Mouse (Mus musculus) liver, embryonic 15.5 days (tissue): ENCODE data around the gene Knl1. TPM values are rescaled to one million over a fixed set of nuclear protein-coding genes. Genes with fewer than 3 reads are reported as not detected.

ENCODE experiments used
- ATAC-seq: fragments of 200-750 bp; cut with Nextera tagmentation; 2 replicates; pipeline ENCODE4 v1.8.0; 2017; ENCODE audit warnings: moderate number of reproducible peaks, mild to moderate bottlenecking, moderate library complexity; ENCODE audit not compliant: insufficient read depth
- H3K27ac ChIP-seq: fragments of 300-500 bp; sonication (generic); replicated peaks from 2 replicates; pipeline ENCODE4 v1.5.1; 2015; ENCODE audit warnings: mild to moderate bottlenecking, inconsistent platforms
- H3K27me3 ChIP-seq: fragments of 300-500 bp; sonication (generic); 2 replicates; pipeline ENCODE4 v1.6.1; 2015; ENCODE audit warnings: mild to moderate bottlenecking, inconsistent platforms
- H3K36me3 ChIP-seq: fragments of 300-500 bp; sonication (generic); replicated peaks from 2 replicates; pipeline ENCODE4 v1.6.1; 2015; ENCODE audit warnings: moderate library complexity, mild to moderate bottlenecking, inconsistent platforms
- H3K4me1 ChIP-seq: fragments of 300-500 bp; sonication (generic); replicated peaks from 2 replicates; pipeline ENCODE4 v1.6.1; 2015; ENCODE audit warnings: inconsistent platforms
- H3K4me2 ChIP-seq: fragments of 300-500 bp; sonication (generic); 2 replicates; pipeline ENCODE4 v1.6.1; 2015; ENCODE audit warnings: moderate library complexity, mild to moderate bottlenecking, inconsistent platforms
- H3K4me3 ChIP-seq: fragments of 300-500 bp; sonication (generic); replicated peaks from 2 replicates; pipeline ENCODE4 v1.5.1; 2015; ENCODE audit warnings: mild to moderate bottlenecking, inconsistent platforms
- H3K9ac ChIP-seq: fragments of 300-500 bp; sonication (generic); 2 replicates; pipeline ENCODE4 v1.6.1; 2015; ENCODE audit warnings: moderate library complexity, mild to moderate bottlenecking, inconsistent platforms
- H3K9me3 ChIP-seq: fragments of 300-500 bp; sonication (generic); replicated peaks from 2 replicates; pipeline ENCODE4 v1.6.1; 2016; ENCODE audit warnings: inconsistent platforms
- WGBS: fragments of 180-500 bp; shearing (Covaris S2); methylation state at CpG from one replicate; pipeline ENCODE4 v1.1.7; 2015; ENCODE audit warnings: mixed read lengths; ENCODE audit not compliant: insufficient replicate concordance; 5-methylcytosine and 5-hydroxymethylcytosine counted together
- polyA plus RNA-seq: library from polyadenylated mRNA; unstranded; fragments of >200 nt; fragmentation: Nextera tagmentation; extraction: Ambion mirVana; gene quantifications from 2 replicates; pipeline ENCODE4 v1.2.1, GENCODE M21; 2015

Gene Knl1
- polyA plus RNA-seq, 1 experiment from 2014 or later: 59.3 TPM

GRCm38 (mm10) chr2:119019131-119019530 lies 27.8 kb upstream of the Knl1 start:
- Histone ChIP-seq H3K36me3 (peaks cover 60% of the 10 kb centered on the region), H3K27me3 (no peaks in the 10 kb centered on the region), H3K9ac (no peak overlapping the region), H3K4me2 (no peak overlapping the region), H3K4me3 (no peak overlapping the region), H3K4me1 (peaks cover 18% of the 10 kb centered on the region), H3K9me3 (peaks cover 3% of the 10 kb centered on the region; the same call in 1 of the 2 replicates), H3K27ac (no peak overlapping the region)
- WGBS: 44% methylated on average over 5 of the region's 5 CpGs
- no peak for ATAC-seq

GRCm38 (mm10) chr2:119019538-119019937 lies 27.4 kb upstream of the Knl1 start:
- peaks cover 61% of the 10 kb centered on the region for H3K36me3 ChIP-seq
- no peak for ATAC-seq
- H3K9me3 ChIP-seq: peaks cover 3% of the 10 kb centered on the region; the same call in 1 of the 2 replicates
- H3K4me3 ChIP-seq: no peak overlapping the region
- peaks cover 22% of the 10 kb centered on the region for H3K4me1 ChIP-seq
- H3K27ac ChIP-seq: no peak overlapping the region
- H3K9ac ChIP-seq: no peak overlapping the region
- H3K4me2 ChIP-seq: no peak overlapping the region
- WGBS: 60% methylated on average over 4 of the region's 4 CpGs
- H3K27me3 ChIP-seq: no peaks in the 10 kb centered on the region

DNA sequence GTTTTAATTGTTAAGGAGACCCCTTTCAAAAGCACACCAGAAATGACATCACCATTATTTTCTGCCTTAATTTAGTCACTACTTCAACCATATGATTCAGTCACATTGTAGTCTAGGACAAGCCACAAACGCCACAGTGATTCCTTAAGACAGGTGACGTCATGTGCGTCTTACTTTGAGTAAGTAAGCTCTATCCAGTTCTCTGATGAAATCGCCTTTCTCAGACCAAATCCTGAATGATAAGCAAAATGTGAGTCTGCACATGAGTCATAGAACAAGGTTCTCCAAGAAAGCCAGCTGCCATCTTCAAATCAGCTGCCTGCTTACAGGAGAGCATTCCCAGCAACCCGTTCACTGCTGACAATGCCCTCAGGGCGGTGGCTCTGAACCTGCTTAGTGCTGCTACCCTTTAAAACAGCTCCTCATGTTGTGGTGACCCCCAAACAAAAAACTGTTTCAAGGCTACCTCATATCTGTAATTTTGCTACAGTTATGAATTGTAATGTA lies 23.7 kb upstream of the Knl1 start:
- no peak overlapping the region for H3K27ac ChIP-seq
- H3K9ac ChIP-seq: no peak overlapping the region
- H3K27me3 ChIP-seq: no peaks in the 10 kb centered on the region
- no peaks in the 10 kb centered on the region for H3K9me3 ChIP-seq
- WGBS: 92% methylated on average over 6 of the region's 6 CpGs
- ATAC-seq: no peak
- no peak overlapping the region for H3K4me2 ChIP-seq
- H3K4me1 ChIP-seq: peaks cover 45% of the 10 kb centered on the region
- H3K36me3 ChIP-seq: peaks cover 61% of the 10 kb centered on the region
- H3K4me3 ChIP-seq: no peak overlapping the region

- no peak overlapping the region for H3K9ac ChIP-seq
- 22% methylated on average over 9 of the region's 9 CpGs for WGBS
- peak overlapping the region; percentile 90 for H3K27ac ChIP-seq
- peak overlapping the region; percentile 52 for H3K4me2 ChIP-seq
- no peaks in the 10 kb centered on the region for H3K27me3 ChIP-seq
- peaks cover 56% of the 10 kb centered on the region for H3K4me1 ChIP-seq
- peaks cover 50% of the 10 kb centered on the region for H3K36me3 ChIP-seq
- ATAC-seq: peak; percentile 92
- peak overlapping the region; percentile 11; the same call in 1 of the 2 replicates for H3K4me3 ChIP-seq
- H3K9me3 ChIP-seq: no peaks in the 10 kb centered on the region
Measured at GRCm38 (mm10) chr2:119024536-119025238, 22.2 kb upstream of the Knl1 start.

GRCm38 (mm10) chr2:119025239-119025616 lies 21.7 kb upstream of the Knl1 start:
- H3K4me2 ChIP-seq: peak overlapping the region; percentile 52
- no peak; the same call in 1 of the 2 replicates for ATAC-seq
- peak overlapping the region; percentile 90 for H3K27ac ChIP-seq
- no peaks in the 10 kb centered on the region for H3K27me3 ChIP-seq
- peaks cover 58% of the 10 kb centered on the region for H3K4me1 ChIP-seq
- no peak overlapping the region for H3K9ac ChIP-seq
- H3K9me3 ChIP-seq: no peaks in the 10 kb centered on the region
- H3K4me3 ChIP-seq: peak overlapping the region; percentile 11; the same call in 1 of the 2 replicates
- 40% methylated on average over 4 of the region's 4 CpGs for WGBS
- peaks cover 46% of the 10 kb centered on the region for H3K36me3 ChIP-seq

GRCm38 (mm10) chr2:119026951-119027350 lies 20.0 kb upstream of the Knl1 start:
- Histone ChIP-seq H3K27ac (no peak overlapping the region), H3K9ac (no peak overlapping the region), H3K4me2 (0 out of 2 replicates have a peak overlapping the region, but pooled peaks have one; percentile 3), H3K27me3 (peaks cover 4% of the 10 kb centered on the region; the same call in 1 of the 2 replicates), H3K4me1 (peaks cover 58% of the 10 kb centered on the region), H3K4me3 (no peak overlapping the region), H3K36me3 (peaks cover 29% of the 10 kb centered on the region), H3K9me3 (no peaks in the 10 kb centered on the region)
- 89% methylated on average over 4 of the region's 4 CpGs for WGBS
- no peak for ATAC-seq

GRCm38 (mm10) chr2:119028941-119029551 lies 17.9 kb upstream of the Knl1 start, which contains the start of gene Ccdc32:
Ccdc32 (minus strand) TSS chr2:119029393.
- WGBS: under 1% methylated on average over 28 of the region's 28 CpGs
- Histone ChIP-seq H3K27me3 (peaks cover 4% of the 10 kb centered on the region; the same call in 1 of the 2 replicates), H3K4me3 (peak within 1 kb of the TSS; percentile 73), H3K36me3 (peaks cover 12% of the 10 kb centered on the region), H3K27ac (peak within 1 kb of the TSS; percentile 80), H3K4me2 (peak within 1 kb of the TSS; percentile 84), H3K9me3 (no peaks in the 10 kb centered on the region), H3K4me1 (peaks cover 53% of the 10 kb centered on the region), H3K9ac (peak within 1 kb of the TSS; percentile 79)
- ATAC-seq: peak; percentile 83

DNA sequence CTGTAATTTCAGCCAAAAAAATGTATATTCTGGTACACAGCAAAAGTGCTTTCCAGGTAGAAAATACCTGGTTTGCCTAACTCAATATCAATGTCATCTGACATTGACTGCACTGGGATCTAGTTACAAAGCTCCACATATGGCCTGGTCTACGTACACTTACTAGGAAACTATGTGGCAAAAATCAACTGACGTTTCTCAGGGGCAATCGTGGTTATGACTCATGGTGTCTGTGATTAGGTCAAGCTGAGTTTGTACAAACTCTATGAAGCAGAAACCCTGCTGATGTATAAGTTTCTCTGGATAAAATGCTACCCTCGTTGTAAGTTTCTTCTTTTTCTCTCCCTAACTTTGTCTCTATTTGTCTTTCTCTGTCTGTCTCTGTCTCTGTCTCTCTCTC lies 14.7 kb upstream of the Knl1 start:
- Histone ChIP-seq H3K4me1 (peaks cover 42% of the 10 kb centered on the region), H3K27me3 (peaks cover 4% of the 10 kb centered on the region; the same call in 1 of the 2 replicates), H3K4me2 (no peak overlapping the region), H3K27ac (no peak overlapping the region), H3K9me3 (no peaks in the 10 kb centered on the region), H3K36me3 (peaks cover 5% of the 10 kb centered on the region), H3K4me3 (no peak overlapping the region), H3K9ac (no peak overlapping the region)
- WGBS: 32% methylated on average over 4 of the region's 4 CpGs
- no peak for ATAC-seq

- under 1% methylated on average over 49 of the region's 49 CpGs for WGBS
- peak; percentile 94 for ATAC-seq
- H3K4me3 ChIP-seq: peak within 1 kb of the TSS; percentile 98
Measured at GRCm38 (mm10) chr2:119034656-119035396, 12.1 kb upstream of the Knl1 start, which contains the start of gene Rpusd2. Rpusd2 (plus strand) TSS chr2:119034790.

GRCm38 (mm10) chr2:119035397-119035745 lies 11.5 kb upstream of the Knl1 start:
- Histone ChIP-seq H3K9me3 (no peaks in the 10 kb centered on the region), H3K27me3 (peaks cover 4% of the 10 kb centered on the region; the same call in 1 of the 2 replicates), H3K36me3 (peaks cover 30% of the 10 kb centered on the region), H3K4me1 (peaks cover 18% of the 10 kb centered on the region), H3K27ac (peak overlapping the region; percentile 87), H3K4me2 (peak overlapping the region; percentile 93), H3K9ac (peak overlapping the region; percentile 82), H3K4me3 (peak overlapping the region; percentile 98)
- 10% methylated on average over 7 of the region's 7 CpGs for WGBS
- no peak for ATAC-seq

More at GRCm38 (mm10) chr2:119034656-119035396, 12.1 kb upstream of the Knl1 start, which contains the start of gene Rpusd2:
- Histone ChIP-seq H3K4me1 (peaks cover 20% of the 10 kb centered on the region), H3K4me2 (peak within 1 kb of the TSS; percentile 93), H3K27me3 (peaks cover 4% of the 10 kb centered on the region; the same call in 1 of the 2 replicates), H3K27ac (peak within 1 kb of the TSS; percentile 87), H3K36me3 (peaks cover 27% of the 10 kb centered on the region), H3K9me3 (no peaks in the 10 kb centered on the region), H3K9ac (peak within 1 kb of the TSS; percentile 82)
